Mouse (Mus musculus) lung, embryonic 16.5 days (tissue): ENCODE data around the gene Camk1g. TPM values are rescaled to one million over a fixed set of nuclear protein-coding genes. Genes with fewer than 3 reads are reported as not detected.

ENCODE experiments used
- ATAC-seq: fragments of 200-750 bp; cut with Nextera tagmentation; 2 replicates; pipeline ENCODE4 v1.8.0; 2017; ENCODE audit warnings: low read depth, mild to moderate bottlenecking, moderate library complexity
- H3K27ac ChIP-seq: fragments of 300-500 bp; sonication (generic); 2 replicates; pipeline ENCODE4 v1.5.1; 2014; ENCODE audit warnings: mild to moderate bottlenecking, control low read depth, low read length
- H3K27me3 ChIP-seq: fragments of 300-500 bp; sonication (generic); 2 replicates; pipeline ENCODE4 v1.6.1; 2014; ENCODE audit warnings: low read depth, low read length, mixed read lengths; ENCODE audit not compliant: control insufficient read depth, insufficient read depth
- H3K36me3 ChIP-seq: fragments of 300-500 bp; sonication (generic); 2 replicates; pipeline ENCODE4 v1.6.1; 2014; ENCODE audit warnings: low read length; ENCODE audit not compliant: control insufficient read depth, insufficient read depth
- H3K4me1 ChIP-seq: fragments of 300-500 bp; sonication (generic); replicated peaks from 2 replicates; pipeline ENCODE4 v1.6.1; 2014; ENCODE audit warnings: low read length, mixed read lengths; ENCODE audit not compliant: control insufficient read depth, insufficient read depth
- H3K4me2 ChIP-seq: fragments of 300-500 bp; sonication (generic); 2 replicates; pipeline ENCODE4 v1.6.1; 2014; ENCODE audit warnings: low read depth, low read length, control low read depth
- H3K4me3 ChIP-seq: fragments of 300-500 bp; sonication (generic); 2 replicates; pipeline ENCODE4 v1.5.1; 2014; ENCODE audit warnings: mild to moderate bottlenecking, low read length, control low read depth
- H3K9ac ChIP-seq: fragments of 300-500 bp; sonication (generic); 2 replicates; pipeline ENCODE4 v1.6.1; 2014; ENCODE audit warnings: low read length, control low read depth
- H3K9me3 ChIP-seq: fragments of 300-500 bp; sonication (generic); 2 replicates; pipeline ENCODE4 v1.6.1; 2016; ENCODE audit warnings: low read length; ENCODE audit not compliant: control insufficient read depth
- WGBS: fragments of 180-500 bp; shearing (Covaris S2); extraction: QIAGEN DNeasy Blood & Tissue Kit; methylation state at CpG from one replicate; pipeline ENCODE4 v1.1.7; 2014; 5-methylcytosine and 5-hydroxymethylcytosine counted together
- polyA plus RNA-seq: library from polyadenylated mRNA; unstranded; fragments of >200 nt; fragmentation: Nextera tagmentation; extraction: Ambion mirVana; gene quantifications from 2 replicates; pipeline ENCODE4 v1.2.1, GENCODE M21; 2015

The Camk1g gene
- polyA plus RNA-seq, 1 experiment from 2014 or later, result 43.2 TPM

DNA sequence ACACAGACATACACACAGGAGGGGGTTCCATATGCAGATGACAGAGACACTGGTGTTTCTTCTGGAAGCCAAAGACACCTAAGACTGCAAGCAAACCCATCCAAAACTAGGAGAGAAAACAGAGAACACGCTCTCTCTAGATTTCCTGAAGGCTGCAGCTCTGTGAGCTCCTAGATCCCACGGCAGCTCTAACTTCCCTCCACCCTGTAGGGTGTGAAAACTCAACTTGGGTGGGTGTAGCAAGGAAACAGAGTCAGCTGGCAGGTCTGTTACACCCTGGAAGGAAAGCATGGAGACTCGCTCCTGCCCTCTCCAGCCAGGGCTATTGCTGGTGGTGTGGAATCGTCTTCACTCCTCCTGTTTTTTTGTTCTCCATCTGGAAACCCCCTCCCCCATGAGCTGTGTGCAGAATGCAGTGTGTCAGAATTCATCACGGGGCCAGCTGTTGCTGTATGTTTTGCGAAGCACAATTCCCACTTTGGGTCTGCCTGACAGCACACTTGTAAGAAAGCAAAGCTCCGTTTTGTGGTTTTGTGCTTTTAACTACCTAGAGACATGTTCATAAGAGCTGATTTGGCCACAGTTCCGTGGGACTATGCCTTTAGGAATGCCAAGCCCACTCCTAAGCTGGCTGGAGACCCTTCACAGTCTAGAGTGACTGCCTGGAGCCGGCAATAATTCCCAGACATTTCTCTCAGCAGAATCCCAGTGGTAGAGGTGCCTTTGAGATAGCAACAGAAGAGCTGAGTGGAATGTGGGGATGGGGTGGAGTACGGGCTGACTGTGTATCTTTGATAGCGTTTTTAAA, 11.7 kb upstream of the Camk1g start:
- Histone ChIP-seq H3K4me2 (peak overlapping the region; percentile 72), H3K27me3 (no peaks in the 10 kb centered on the region), H3K36me3 (no peaks in the 10 kb centered on the region), H3K9ac (peak overlapping the region; percentile 72; the same call in 1 of the 2 replicates), H3K27ac (no peak overlapping the region), H3K4me3 (peak overlapping the region; percentile 46), H3K4me1 (peaks cover 19% of the 10 kb centered on the region), H3K9me3 (no peaks in the 10 kb centered on the region)
- ATAC-seq, result peak; percentile 10; the same call in 1 of the 2 replicates
- 22% methylated on average over 11 of the region's 11 CpGs for WGBS

DNA sequence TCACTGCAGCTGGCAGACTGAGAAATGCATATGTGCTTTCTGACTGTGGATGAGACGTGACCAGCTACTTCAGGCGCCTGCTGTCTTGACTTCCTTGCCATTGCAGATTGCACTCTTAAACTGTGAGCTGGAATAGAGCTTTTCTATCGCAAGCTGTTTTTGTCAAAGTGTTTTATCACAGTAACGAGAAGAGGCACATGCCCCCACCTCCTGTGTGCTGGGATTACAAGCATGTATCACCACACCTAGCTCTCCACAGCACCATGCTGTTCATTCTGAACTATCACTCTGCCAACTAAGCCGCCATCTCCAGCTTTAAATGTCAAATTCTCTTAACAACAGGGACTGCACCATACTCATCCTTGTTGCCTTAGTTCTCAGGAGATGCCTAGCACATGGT, 10.8 kb upstream of the Camk1g start:
- ATAC-seq, result no peak
- no peak overlapping the region for H3K4me3 ChIP-seq
- H3K36me3 ChIP-seq, result no peaks in the 10 kb centered on the region
- H3K27ac ChIP-seq, result no peak overlapping the region
- H3K9ac ChIP-seq, result no peak overlapping the region
- 88% methylated on average over 5 of the region's 5 CpGs for WGBS
- H3K9me3 ChIP-seq, result no peaks in the 10 kb centered on the region
- no peak overlapping the region for H3K4me2 ChIP-seq
- H3K27me3 ChIP-seq, result no peaks in the 10 kb centered on the region
- H3K4me1 ChIP-seq, result peaks cover 14% of the 10 kb centered on the region

GRCm38 (mm10) chr1:193379634-193380033, 9.5 kb upstream of the Camk1g start:
- Histone ChIP-seq H3K9ac (no peak overlapping the region), H3K36me3 (no peaks in the 10 kb centered on the region), H3K4me3 (no peak overlapping the region), H3K4me2 (no peak overlapping the region), H3K4me1 (peaks cover 14% of the 10 kb centered on the region), H3K9me3 (no peaks in the 10 kb centered on the region), H3K27ac (no peak overlapping the region), H3K27me3 (no peaks in the 10 kb centered on the region)
- WGBS, result 50% methylated on average over 6 of the region's 6 CpGs
- ATAC-seq, result no peak

GRCm38 (mm10) chr1:193376478-193377134, 6.5 kb upstream of the Camk1g start:
- peak; percentile 64; the same call in 1 of the 2 replicates for ATAC-seq
- Histone ChIP-seq H3K36me3 (no peaks in the 10 kb centered on the region), H3K27me3 (no peaks in the 10 kb centered on the region), H3K9me3 (no peaks in the 10 kb centered on the region), H3K4me1 (peaks cover 1% of the 10 kb centered on the region; the same call in 1 of the 2 replicates), H3K9ac (no peak overlapping the region), H3K27ac (no peak overlapping the region), H3K4me3 (no peak overlapping the region), H3K4me2 (no peak overlapping the region)
- WGBS, result 23% methylated on average over 4 of the region's 4 CpGs

- WGBS, result 81% methylated on average over 6 of the region's 6 CpGs
- Histone ChIP-seq H3K36me3 (no peaks in the 10 kb centered on the region), H3K4me1 (no peaks in the 10 kb centered on the region; the same call in 1 of the 2 replicates), H3K4me3 (no peak overlapping the region), H3K9ac (no peak overlapping the region), H3K27me3 (no peaks in the 10 kb centered on the region), H3K27ac (no peak overlapping the region), H3K9me3 (no peaks in the 10 kb centered on the region), H3K4me2 (no peak overlapping the region)
- no peak for ATAC-seq
These were observed 3.9 kb upstream of the Camk1g start for GRCm38 (mm10) chr1:193373906-193374413.

DNA sequence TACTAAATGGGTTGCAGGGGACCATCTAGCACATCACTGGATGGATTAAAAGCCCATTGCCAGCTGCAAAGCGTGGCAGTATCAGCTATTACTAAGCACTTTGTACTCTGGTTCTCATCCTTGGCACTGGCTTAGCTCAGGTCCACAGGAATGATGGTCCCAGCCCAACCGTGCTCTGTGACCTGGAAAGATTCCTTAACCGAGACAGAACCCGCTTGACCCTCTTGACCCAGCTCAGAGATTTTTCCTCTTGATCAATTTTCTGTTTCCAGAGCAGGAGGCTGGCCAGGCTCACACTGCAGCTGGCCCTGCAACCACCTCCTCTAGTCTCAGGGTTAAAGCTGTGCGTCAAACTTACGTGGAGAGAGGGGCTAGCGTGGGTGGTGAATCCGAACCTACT, 1.0 kb downstream of the Camk1g start:
- Histone ChIP-seq H3K27me3 (no peaks in the 10 kb centered on the region), H3K36me3 (no peaks in the 10 kb centered on the region), H3K27ac (peak overlapping the region; percentile 83), H3K4me3 (peak overlapping the region; percentile 57), H3K9me3 (no peaks in the 10 kb centered on the region), H3K4me1 (no peaks in the 10 kb centered on the region; the same call in none of the 2 replicates), H3K9ac (peak overlapping the region; percentile 71), H3K4me2 (peak overlapping the region; percentile 56)
- no peak for ATAC-seq
- 36% methylated on average over 8 of the region's 8 CpGs for WGBS

GRCm38 (mm10) chr1:193368055-193368454, 2.0 kb downstream of the Camk1g start:
- peak overlapping the region; percentile 83 for H3K27ac ChIP-seq
- H3K4me3 ChIP-seq, result peak overlapping the region; percentile 57
- no peaks in the 10 kb centered on the region; the same call in none of the 2 replicates for H3K4me1 ChIP-seq
- H3K9me3 ChIP-seq, result no peaks in the 10 kb centered on the region
- no peaks in the 10 kb centered on the region for H3K27me3 ChIP-seq
- peak overlapping the region; percentile 25 for H3K9ac ChIP-seq
- no peaks in the 10 kb centered on the region for H3K36me3 ChIP-seq
- ATAC-seq, result peak; percentile 86
- peak overlapping the region; percentile 56 for H3K4me2 ChIP-seq
- WGBS, result 34% methylated on average over 10 of the region's 10 CpGs

- no peaks in the 10 kb centered on the region for H3K9me3 ChIP-seq
- no peaks in the 10 kb centered on the region; the same call in 1 of the 2 replicates for H3K4me1 ChIP-seq
- no peak overlapping the region for H3K4me2 ChIP-seq
- ATAC-seq, result no peak
- WGBS, result 65% methylated on average over 5 of the region's 5 CpGs
- no peaks in the 10 kb centered on the region for H3K27me3 ChIP-seq
- H3K4me3 ChIP-seq, result no peak overlapping the region
- no peaks in the 10 kb centered on the region for H3K36me3 ChIP-seq
- no peak overlapping the region for H3K9ac ChIP-seq
- H3K27ac ChIP-seq, result no peak overlapping the region
These were observed 6.3 kb downstream of the Camk1g start for GRCm38 (mm10) chr1:193363801-193364231.

- no peaks in the 10 kb centered on the region for H3K36me3 ChIP-seq
- no peak overlapping the region for H3K27ac ChIP-seq
- no peak overlapping the region for H3K9ac ChIP-seq
- no peaks in the 10 kb centered on the region for H3K27me3 ChIP-seq
- H3K4me3 ChIP-seq, result no peak overlapping the region
- WGBS, result 83% methylated on average over 7 of the region's 7 CpGs
- H3K9me3 ChIP-seq, result no peaks in the 10 kb centered on the region
- no peaks in the 10 kb centered on the region for H3K4me1 ChIP-seq
- no peak overlapping the region for H3K4me2 ChIP-seq
- ATAC-seq, result no peak
These were observed 8.0 kb downstream of the Camk1g start for GRCm38 (mm10) chr1:193362078-193362477.
